Mouse (Mus musculus): Measurements from ENCODE around the gene Gm29110. TPM values are rescaled to one million over a fixed set of nuclear protein-coding genes. Genes with fewer than 3 reads are reported as not detected.

Gene Gm29110
- polyA plus RNA-seq (2012; rRNA removed), result not detected in 2 replicates

DNA sequence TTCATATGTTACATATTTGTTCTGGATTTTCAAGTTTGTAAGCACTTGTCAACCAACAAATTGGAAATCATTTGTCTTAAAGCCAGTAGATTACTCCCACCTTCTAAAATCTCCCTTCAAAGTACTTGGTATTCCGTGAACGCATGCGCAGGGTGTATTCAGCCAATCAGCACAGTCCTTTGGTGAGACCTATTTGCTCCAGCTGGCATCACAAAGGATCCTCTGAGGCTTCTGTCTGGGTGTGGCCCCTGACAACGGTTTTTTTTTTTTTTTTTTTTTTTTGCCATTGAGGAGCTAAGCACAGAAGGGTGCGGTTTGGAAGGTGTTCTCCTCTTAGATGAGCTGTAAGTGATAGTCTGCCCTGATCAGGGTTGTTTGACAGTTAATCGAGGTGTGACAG lies at the start of gene Gm29110:
Gene Gm29110 (plus strand): TSS at position 301 of the 400 bp plus-strand sequence.

Other genes starting within 250 kb of the Gm29110 start
- gene Gm21913, start 153.4 kb downstream of the Gm29110 start, polyA plus RNA-seq (2012; rRNA removed), result not detected in 2 replicates

Measured in central nervous system, embryonic 14 days (tissue).